Mouse (Mus musculus): Measurements from ENCODE around the gene Rhbdf1. TPM values are rescaled to one million over a fixed set of nuclear protein-coding genes. Genes with fewer than 3 reads are reported as not detected.

The Rhbdf1 gene
- total and polyA plus RNA-seq, 3 experiments = 24.7 to 37.6 (median 34.2) TPM

DNA sequence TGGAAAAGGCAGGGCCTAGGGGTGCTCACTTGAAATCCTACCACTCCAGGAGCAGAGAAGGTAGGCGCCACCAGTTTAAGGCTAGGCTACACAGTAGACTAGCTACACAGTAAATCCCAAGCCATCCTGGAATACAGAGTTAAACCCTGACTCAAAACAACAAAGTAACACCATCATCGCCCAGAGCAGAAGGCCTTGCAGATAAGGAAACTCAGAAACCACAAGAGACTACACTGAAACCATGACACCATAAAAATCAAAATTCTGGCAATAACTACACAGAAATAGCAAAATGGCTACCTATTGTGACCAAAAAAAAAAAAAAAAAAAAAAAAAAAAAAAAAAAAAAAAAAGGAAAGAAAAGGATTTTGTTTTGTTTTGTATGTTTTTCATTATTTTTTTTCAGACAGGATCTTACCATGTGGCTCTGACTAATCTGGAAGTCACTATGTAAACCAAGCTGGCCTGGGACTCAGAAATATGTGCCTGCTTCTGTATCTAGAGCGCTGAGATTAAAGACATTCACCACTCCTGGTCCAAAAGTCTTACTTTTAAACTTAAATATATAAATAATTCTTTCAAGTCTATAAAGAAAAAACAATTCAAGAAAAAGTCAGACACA, 43.1 kb upstream of the Rhbdf1 start (continued):
- TF ChIP-seq MAZ (IDR thresholded peaks at IDR 0.05; ENCODE audit: low read depth, low read length) = no peak

DNA sequence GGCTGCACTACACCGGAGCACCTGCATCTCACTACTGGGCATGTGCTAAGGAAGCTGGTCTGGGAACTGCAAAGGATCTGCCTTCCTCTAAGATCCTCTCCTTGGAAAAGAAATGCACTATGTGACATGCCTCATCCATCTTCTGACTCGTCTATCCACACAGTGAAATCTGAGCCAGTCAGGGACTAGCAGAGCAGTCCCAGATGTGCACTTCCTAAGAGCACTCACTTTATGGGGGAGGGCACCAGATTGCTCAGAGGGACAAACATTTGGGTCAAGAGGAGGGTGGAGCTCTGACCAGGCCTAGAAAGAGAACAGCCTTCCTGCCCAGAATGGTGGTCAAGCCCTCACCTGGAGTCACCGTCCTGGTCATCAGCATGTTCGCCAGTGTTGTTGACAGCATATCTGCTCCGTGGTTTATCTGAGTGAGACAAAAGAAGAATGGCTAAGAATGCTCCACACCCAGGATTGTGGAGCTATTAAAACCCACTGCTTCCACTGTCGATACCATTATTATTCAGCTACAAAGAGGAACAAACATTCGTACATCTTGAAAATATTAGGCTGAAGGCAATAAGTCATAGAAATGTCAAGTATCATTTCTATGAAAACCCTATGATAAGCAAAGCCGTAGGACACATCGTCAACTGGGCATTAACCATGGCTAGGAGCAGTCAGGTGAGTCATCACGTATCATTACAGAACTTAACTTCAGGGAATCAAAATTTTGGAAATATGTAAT, 40.7 kb upstream of the Rhbdf1 start:
- no peak overlapping the region for H3K4me2 ChIP-seq (ENCODE audit: insufficient read depth, low read depth, poor library complexity, severe bottlenecking)
- peaks cover 12% of the 10 kb centered on the region for H3K79me2 ChIP-seq (replicated peaks; ENCODE audit: control insufficient read depth, extremely low read depth, insufficient read depth, poor library complexity, severe bottlenecking)
- H3K27me3 ChIP-seq (replicated peaks) = no peaks in the 10 kb centered on the region
- dilution Hi-C loops (cut with MboI; ENCODE audit: extremely low pct_ligation_motif_present, extremely low pct_unique_long_range_greater_than_20kb, low sequenced_read_pairs) (no loop called here), in situ Hi-C loops (cut with MboI; ENCODE audit: low pct_ligation_motif_present, low pct_unique_long_range_greater_than_20kb, low sequenced_read_pairs) (no loop called here)
- peaks cover 26 to 65% of the 10 kb centered on the region in 2 experiments for H3K36me3 ChIP-seq (replicated peaks in 1 of 2; ENCODE audit: control insufficient read depth in 1 of 2, insufficient read depth in 1 of 2, low read length in 1 of 2)
- H3K27ac ChIP-seq (ENCODE audit: insufficient read depth, low read depth) = no peak overlapping the region
- H3K4me3 ChIP-seq (replicated peaks in 1 of 3; ENCODE audit: low read depth in 2 of 3, low read length in 2 of 3, poor library complexity in 1 of 3) = no peak overlapping the region
- no peaks in the 10 kb centered on the region for H3K9me3 ChIP-seq (replicated peaks; ENCODE audit: low read length)
- H3K9ac ChIP-seq (ENCODE audit: insufficient read depth, low read depth) = no peak overlapping the region
- TF ChIP-seq POLR2AphosphoS2 (IDR thresholded peaks at IDR 0.05; ENCODE audit: low read depth, low read length) (no peak), EP300 (IDR thresholded peaks at IDR 0.05; ENCODE audit: low read length) (no peak), UBTF (IDR thresholded peaks at IDR 0.05; ENCODE audit: low read depth, low read length) (no peak), ZC3H11A (IDR thresholded peaks at IDR 0.05; ENCODE audit: low read depth, low read length) (no peak), ETS1 (conservative IDR thresholded peaks at IDR 0.05; ENCODE audit: low read depth, low read length) (no peak), CHD1 (IDR thresholded peaks at IDR 0.05; ENCODE audit: low read depth, low read length) (no peak), TBP (conservative IDR thresholded peaks at IDR 0.05; ENCODE audit: low read depth, low read length) (no peak), IRF4 (IDR thresholded peaks at IDR 0.05; ENCODE audit: low read depth, low read length) (no peak), SIN3A (IDR thresholded peaks at IDR 0.05; ENCODE audit: low read length) (no peak), NELFE (IDR thresholded peaks at IDR 0.05; ENCODE audit: low read depth, low read length) (no peak), JUND (conservative IDR thresholded peaks at IDR 0.05; ENCODE audit: low read depth, low read length) (no peak), MAZ (IDR thresholded peaks at IDR 0.05; ENCODE audit: low read depth, low read length) (no peak)
- DNase-seq (ENCODE audit: extremely low read depth) = no peak
- H3K4me1 ChIP-seq (ENCODE audit: control insufficient read depth in 1 of 2, insufficient read depth in 2 of 2) = peaks cover 5 to 51% of the 10 kb centered on the region in 2 experiments

DNA sequence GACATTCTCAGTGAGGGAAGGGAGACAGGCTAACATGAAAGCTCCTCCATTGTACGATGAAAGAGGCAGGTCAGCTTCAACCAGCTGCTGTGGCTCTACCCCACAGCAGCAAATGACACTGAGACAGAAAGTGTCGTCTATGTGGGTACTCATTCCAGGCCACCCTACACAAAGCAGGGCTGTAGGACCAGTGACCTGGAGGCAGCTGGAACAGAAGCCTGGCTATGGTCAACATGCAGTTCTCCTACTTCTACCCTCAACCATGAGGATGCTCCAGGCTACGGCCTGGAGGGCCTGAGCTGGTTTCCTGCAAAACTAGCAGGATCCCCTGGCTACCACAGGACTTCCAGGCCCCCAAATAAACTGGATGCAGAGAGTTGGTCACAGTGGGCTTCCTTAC, 34.5 kb upstream of the Rhbdf1 start:
- H3K27ac ChIP-seq (ENCODE audit: insufficient read depth, low read depth) = no peak overlapping the region
- in situ Hi-C loops (cut with MboI; ENCODE audit: low pct_ligation_motif_present, low pct_unique_long_range_greater_than_20kb, low sequenced_read_pairs) = no loop called here

More for the DNA sequence above, 34.5 kb upstream of the Rhbdf1 start:
- TF ChIP-seq CTCF (conservative IDR thresholded peaks at IDR 0.05 in 1 of 2, IDR thresholded peaks at IDR 0.05 in 1 of 2; ENCODE audit: low read depth in 2 of 2, low read length in 2 of 2) = no peak
- TF ChIP-seq POLR2A (IDR thresholded peaks at IDR 0.05; ENCODE audit: low read depth, low read length) = no peak
- no peak for TF ChIP-seq POLR2AphosphoS2 (IDR thresholded peaks at IDR 0.05; ENCODE audit: low read depth, low read length)
- Histone ChIP-seq H3K79me2 (replicated peaks; ENCODE audit: control insufficient read depth, extremely low read depth, insufficient read depth, poor library complexity, severe bottlenecking) (no peaks in the 10 kb centered on the region), H3K36me3 (replicated peaks in 1 of 2; ENCODE audit: control insufficient read depth in 1 of 2, insufficient read depth in 1 of 2, low read length in 1 of 2) (peaks cover 53 to 90% of the 10 kb centered on the region in 2 experiments), H3K9me3 (replicated peaks; ENCODE audit: low read length) (no peaks in the 10 kb centered on the region), H3K4me1 (ENCODE audit: control insufficient read depth in 1 of 2, insufficient read depth in 2 of 2) (peaks cover 0 to 10% of the 10 kb centered on the region in 2 experiments; a peak in 1 of 4 replicates), H3K4me2 (ENCODE audit: insufficient read depth, low read depth, poor library complexity, severe bottlenecking) (no peak overlapping the region), H3K27me3 (replicated peaks) (no peaks in the 10 kb centered on the region), H3K9ac (ENCODE audit: insufficient read depth, low read depth) (no peak overlapping the region), H3K4me3 (replicated peaks in 1 of 3; ENCODE audit: low read depth in 2 of 3, low read length in 2 of 3, poor library complexity in 1 of 3) (no peak overlapping the region)
- dilution Hi-C loops (cut with MboI; ENCODE audit: extremely low pct_ligation_motif_present, extremely low pct_unique_long_range_greater_than_20kb, low sequenced_read_pairs) = no loop called here
- DNase-seq (ENCODE audit: extremely low read depth) = no peak

All from CH12.LX (cell line).